Mouse (Mus musculus) hindbrain, embryonic 10.5 days (tissue): ENCODE measurements at regions not wholly inside any gene's neighbourhood (a gene's known extent, or its start where the extent isn't known, plus 50 kb on each side); places are given as distances from the start of the nearest gene placed in this dataset.

Experiments
- DNase-seq: peaks from one replicate; pipeline ENCODE4 v3.0.0-alpha.2; 2017; ENCODE audit warnings: low spot score
- H3K27ac ChIP-seq: fragments of 300-500 bp; sonication (generic); 2 replicates; pipeline ENCODE4 v1.5.1; 2016; ENCODE audit warnings: mild to moderate bottlenecking, moderate library complexity
- H3K27me3 ChIP-seq: fragments of 300-500 bp; sonication (generic); 2 replicates; pipeline ENCODE4 v1.6.1; 2016; ENCODE audit warnings: mild to moderate bottlenecking; ENCODE audit not compliant: poor library complexity, insufficient read depth, severe bottlenecking
- H3K36me3 ChIP-seq: fragments of 300-500 bp; sonication (generic); 2 replicates; pipeline ENCODE4 v1.6.1; 2016; ENCODE audit warnings: mild to moderate bottlenecking, moderate library complexity
- H3K4me1 ChIP-seq: fragments of 300-500 bp; sonication (generic); replicated peaks from 2 replicates; pipeline ENCODE4 v1.6.1; 2016; ENCODE audit warnings: mild to moderate bottlenecking
- H3K4me3 ChIP-seq: fragments of 300-500 bp; sonication (generic); 2 replicates; pipeline ENCODE4 v1.5.1; 2016; ENCODE audit warnings: mild to moderate bottlenecking, moderate library complexity
- H3K9me3 ChIP-seq: fragments of 300-500 bp; sonication (generic); 2 replicates; pipeline ENCODE4 v1.6.1; 2016; ENCODE audit warnings: mild to moderate bottlenecking, moderate library complexity
- WGBS: fragments of 180-500 bp; shearing (Covaris S2); methylation state at CpG from one replicate; pipeline ENCODE4 v1.1.7; 2016; 5-methylcytosine and 5-hydroxymethylcytosine counted together

DNA sequence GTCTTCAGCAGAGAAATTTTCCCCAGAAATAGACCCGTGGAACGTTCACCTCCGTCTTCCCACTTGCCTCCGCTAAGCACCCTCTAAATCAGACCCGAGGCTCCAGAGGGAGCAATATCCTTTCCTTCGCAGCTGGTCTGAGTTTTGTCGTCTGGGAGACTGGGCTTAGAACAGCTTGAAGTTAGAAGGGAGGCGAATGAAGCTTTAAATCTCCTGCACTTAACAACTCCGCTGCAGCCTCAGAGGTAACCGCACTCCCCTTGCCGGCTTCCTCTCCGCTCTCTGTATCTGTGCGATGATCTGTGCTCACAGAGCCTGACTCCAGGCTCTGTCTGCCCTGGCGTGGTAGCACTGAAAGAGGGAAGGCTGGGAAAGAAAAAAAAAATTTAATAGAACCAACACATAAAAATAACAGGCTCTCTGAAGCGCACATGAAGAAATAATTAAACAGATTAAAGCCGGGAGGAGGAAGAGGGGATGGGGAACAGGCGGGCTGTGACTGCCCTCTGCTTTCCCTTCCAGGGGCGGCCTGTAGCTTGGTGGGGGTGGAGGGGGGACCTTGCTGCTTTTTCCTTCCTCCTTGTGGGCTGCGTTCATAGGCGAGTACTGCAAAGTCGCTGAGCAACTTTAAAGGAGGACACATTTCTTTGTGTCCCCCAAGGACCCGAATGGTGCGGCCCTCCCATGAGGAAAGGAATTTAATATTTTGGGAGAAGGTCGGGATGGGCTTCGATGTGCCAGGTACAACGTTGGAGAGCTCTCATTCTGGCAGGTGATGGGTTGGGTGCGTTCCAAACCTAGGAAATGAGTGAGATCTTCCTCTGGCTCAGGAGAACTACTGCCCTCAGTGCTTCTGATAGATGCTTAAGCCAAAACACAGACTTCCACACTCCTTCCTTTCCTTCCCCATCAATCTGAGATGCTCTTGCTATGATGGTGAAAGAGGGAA, 529.9 kb upstream of the Adam5 start:
- 13% methylated on average over 27 of the region's 27 CpGs for WGBS
- peak overlapping the region; percentile 35 for H3K4me3 ChIP-seq

GRCm38 (mm10) chr8:25353405-25353804, 529.2 kb upstream of the Adam5 start:
- no peak for DNase-seq
- Histone ChIP-seq H3K4me1 (peaks cover 13% of the 10 kb centered on the region; the same call in 1 of the 2 replicates), H3K27ac (peak overlapping the region; percentile 50; the same call in 1 of the 2 replicates), H3K36me3 (no peaks in the 10 kb centered on the region), H3K4me3 (peak overlapping the region; percentile 35), H3K27me3 (peaks cover 45% of the 10 kb centered on the region), H3K9me3 (no peaks in the 10 kb centered on the region)
- WGBS, result 46% methylated on average over 7 of the region's 7 CpGs

More for the DNA sequence above, 529.9 kb upstream of the Adam5 start:
- H3K36me3 ChIP-seq, result no peaks in the 10 kb centered on the region
- H3K27ac ChIP-seq, result peak overlapping the region; percentile 50; the same call in 1 of the 2 replicates
- peak; percentile 37 for DNase-seq
- peaks cover 13% of the 10 kb centered on the region; the same call in 1 of the 2 replicates for H3K4me1 ChIP-seq
- H3K27me3 ChIP-seq, result peaks cover 45% of the 10 kb centered on the region
- H3K9me3 ChIP-seq, result no peaks in the 10 kb centered on the region

DNA sequence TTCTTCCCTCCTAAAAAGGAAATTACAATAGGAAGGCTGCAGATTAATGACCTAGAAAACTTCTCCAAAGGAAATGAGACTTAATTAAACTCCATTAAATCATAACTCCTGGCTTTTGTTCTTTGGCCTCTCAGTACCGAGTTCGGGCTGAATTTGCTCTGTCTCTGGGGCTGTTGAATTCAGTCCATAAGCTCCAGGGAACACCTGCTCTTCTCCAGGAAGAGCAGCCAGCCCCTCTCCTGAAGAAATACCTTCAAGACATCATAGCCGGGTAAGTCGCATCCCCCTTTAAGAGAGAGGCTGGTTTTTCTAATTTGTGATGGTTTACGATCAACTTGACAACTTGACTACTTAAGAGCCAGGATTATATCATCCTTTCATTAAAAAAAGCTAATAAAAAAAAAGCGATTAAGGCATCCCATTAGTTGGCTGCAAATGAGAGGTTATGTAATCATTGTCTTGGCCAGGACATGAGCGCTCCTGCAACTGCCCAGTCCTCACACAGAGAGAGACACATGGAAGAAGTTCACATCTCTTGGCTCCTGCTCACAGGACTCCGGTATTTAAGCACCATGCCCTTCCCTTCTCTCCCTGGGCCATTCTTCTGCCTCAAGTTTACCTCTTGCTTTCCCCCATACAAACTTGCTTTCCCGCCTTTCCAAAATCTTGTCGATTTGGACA, 524.0 kb upstream of the Adam5 start:
- Histone ChIP-seq H3K27ac (no peak overlapping the region), H3K27me3 (peaks cover 18% of the 10 kb centered on the region), H3K4me3 (no peak overlapping the region), H3K4me1 (peaks cover 3% of the 10 kb centered on the region), H3K36me3 (no peaks in the 10 kb centered on the region), H3K9me3 (no peaks in the 10 kb centered on the region)
- WGBS, result 94% methylated on average over 10 of the region's 10 CpGs
- DNase-seq, result no peak

GRCm38 (mm10) chr8:25343160-25343602, 519.0 kb upstream of the Adam5 start:
- Histone ChIP-seq H3K9me3 (no peaks in the 10 kb centered on the region), H3K4me1 (peaks cover 6% of the 10 kb centered on the region), H3K4me3 (no peak overlapping the region), H3K27me3 (no peaks in the 10 kb centered on the region), H3K27ac (peak overlapping the region; percentile 74), H3K36me3 (no peaks in the 10 kb centered on the region)
- DNase-seq, result peak; percentile 80
- 61% methylated on average over 10 of the region's 10 CpGs for WGBS

GRCm38 (mm10) chr8:25342501-25342900, 518.3 kb upstream of the Adam5 start:
- Histone ChIP-seq H3K36me3 (no peaks in the 10 kb centered on the region), H3K4me1 (peaks cover 6% of the 10 kb centered on the region), H3K27ac (peak overlapping the region; percentile 74), H3K4me3 (no peak overlapping the region), H3K9me3 (no peaks in the 10 kb centered on the region), H3K27me3 (no peaks in the 10 kb centered on the region)
- no peak for DNase-seq
- WGBS, result 89% methylated on average over 5 of the region's 5 CpGs

DNA sequence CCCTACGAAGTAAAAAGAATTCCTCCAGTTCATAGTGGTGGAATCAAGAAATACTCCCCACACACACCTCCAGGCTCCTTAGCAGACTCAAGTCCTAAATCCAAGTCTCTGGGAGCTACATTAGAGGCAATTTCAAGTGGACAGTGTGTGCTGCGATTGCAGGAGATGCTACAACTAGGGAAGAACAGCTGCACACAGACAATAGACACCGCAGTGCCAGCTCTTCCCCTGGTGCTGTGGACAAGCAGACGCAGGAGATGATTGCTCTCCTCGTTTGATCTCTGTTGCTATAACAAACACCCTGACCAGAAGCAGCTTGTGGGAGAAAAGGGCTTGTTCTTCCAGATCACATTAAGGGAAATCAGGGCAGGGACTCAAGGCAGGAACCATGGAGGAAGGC, 517.1 kb upstream of the Adam5 start:
- no peaks in the 10 kb centered on the region for H3K27me3 ChIP-seq
- 70% methylated on average over 5 of the region's 5 CpGs for WGBS

DNA sequence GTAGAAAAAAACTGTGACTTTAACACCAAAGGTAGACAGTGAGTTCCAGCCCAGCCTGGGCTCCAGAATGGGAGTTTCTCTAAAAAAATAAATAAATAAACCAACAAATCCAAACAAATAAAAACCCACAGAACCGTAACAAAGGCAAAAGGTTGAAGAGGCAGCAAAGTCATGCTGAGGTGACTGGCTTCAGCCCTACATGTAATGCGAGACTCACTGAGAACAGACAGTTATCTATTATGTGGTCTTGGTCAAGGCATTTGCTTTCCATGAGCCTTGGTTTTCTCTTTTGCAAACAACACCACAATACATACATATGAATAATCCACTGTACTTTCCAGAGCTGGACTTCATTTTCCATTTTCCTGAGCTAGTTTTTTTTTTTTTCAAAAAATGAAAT, 516.6 kb upstream of the Adam5 start:
- no peak for DNase-seq
- H3K27me3 ChIP-seq, result no peaks in the 10 kb centered on the region
- H3K9me3 ChIP-seq, result peaks cover 2% of the 10 kb centered on the region; the same call in 1 of the 2 replicates
- H3K27ac ChIP-seq, result no peak overlapping the region
- H3K36me3 ChIP-seq, result no peaks in the 10 kb centered on the region
- H3K4me3 ChIP-seq, result no peak overlapping the region
- WGBS, result 62% methylated on average over 2 of the region's 2 CpGs
- H3K4me1 ChIP-seq, result peaks cover 6% of the 10 kb centered on the region

More for the DNA sequence above, 517.1 kb upstream of the Adam5 start:
- Histone ChIP-seq H3K36me3 (no peaks in the 10 kb centered on the region), H3K4me1 (peaks cover 6% of the 10 kb centered on the region), H3K4me3 (no peak overlapping the region), H3K9me3 (peaks cover 2% of the 10 kb centered on the region; the same call in 1 of the 2 replicates), H3K27ac (no peak overlapping the region)
- DNase-seq, result no peak

DNA sequence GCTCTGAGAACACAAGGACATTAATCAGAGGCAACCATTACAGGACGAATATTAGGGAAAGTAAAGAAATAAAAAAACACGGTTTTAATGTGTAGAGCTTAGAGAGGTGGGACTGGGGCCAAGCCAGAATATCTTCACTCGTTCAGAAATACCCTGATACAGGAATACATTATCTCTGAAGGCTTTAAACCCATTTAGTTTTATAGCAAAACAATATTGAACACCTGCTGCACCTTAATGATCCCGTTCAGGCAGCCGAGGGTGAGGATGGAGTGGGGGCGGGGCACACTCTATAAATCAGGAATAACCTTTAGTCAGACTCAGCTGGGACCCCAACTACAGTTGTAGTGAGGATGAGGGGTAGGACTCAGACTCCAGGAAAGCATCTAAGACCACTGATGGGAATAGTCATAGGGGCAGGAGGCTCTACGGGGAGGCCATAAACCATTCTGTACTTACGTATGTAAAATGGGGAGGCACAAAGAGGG, 508.0 kb upstream of the Adam5 start:
- WGBS, result 86% methylated on average over 8 of the region's 8 CpGs
- DNase-seq, result no peak
- Histone ChIP-seq H3K4me3 (no peak overlapping the region), H3K36me3 (no peaks in the 10 kb centered on the region), H3K27me3 (no peaks in the 10 kb centered on the region), H3K4me1 (peaks cover 6% of the 10 kb centered on the region), H3K9me3 (peaks cover 2% of the 10 kb centered on the region; the same call in 1 of the 2 replicates), H3K27ac (no peak overlapping the region)

GRCm38 (mm10) chr8:25331161-25331776, 507.1 kb upstream of the Adam5 start:
- Histone ChIP-seq H3K4me3 (no peak overlapping the region), H3K9me3 (no peaks in the 10 kb centered on the region), H3K36me3 (no peaks in the 10 kb centered on the region), H3K27me3 (0 out of 2 replicates have a peak, but pooled peaks cover 6% of the 10 kb centered on the region), H3K4me1 (peaks cover 6% of the 10 kb centered on the region), H3K27ac (no peak overlapping the region)
- no peak for DNase-seq
- WGBS, result 74% methylated on average over 7 of the region's 7 CpGs

DNA sequence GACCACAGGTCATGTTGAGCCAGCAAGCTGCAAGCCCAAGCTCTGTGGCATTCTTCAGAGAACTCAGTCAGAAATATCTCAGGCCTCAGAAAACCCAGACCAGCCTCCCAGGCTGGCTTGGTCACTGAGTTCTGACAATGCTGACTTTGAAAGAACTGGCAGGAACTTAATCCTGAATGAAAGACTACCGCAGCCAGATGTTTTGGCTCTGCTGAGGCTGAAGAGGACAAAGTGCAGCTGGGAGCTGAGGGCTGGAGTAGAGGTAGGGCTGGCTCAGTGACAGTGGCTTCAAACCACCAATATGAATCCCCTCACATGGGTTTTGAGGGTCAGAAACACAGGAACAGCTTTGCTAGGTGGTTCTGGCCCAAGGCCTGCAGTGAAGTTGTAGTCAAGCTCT, 505.6 kb upstream of the Adam5 start:
- DNase-seq, result no peak

DNA sequence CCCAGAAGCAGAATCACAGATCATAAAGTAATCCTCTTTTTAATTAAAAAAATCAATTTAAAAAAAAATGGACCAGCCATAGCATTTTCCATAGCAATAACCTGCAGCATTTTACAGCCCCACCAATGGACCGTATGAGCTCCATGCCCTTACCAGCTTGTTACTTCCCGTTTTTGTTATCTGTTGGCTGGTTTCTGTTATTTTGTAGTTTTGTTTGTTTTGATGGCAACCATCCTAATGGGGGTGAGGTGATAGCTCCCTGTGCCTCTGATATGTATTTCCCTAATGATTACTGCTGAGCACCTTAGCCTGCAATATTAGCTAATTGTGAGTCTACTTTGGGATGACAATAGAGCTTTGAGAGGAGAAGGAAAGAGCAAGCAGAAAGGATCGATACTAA, 504.1 kb upstream of the Adam5 start:
- H3K27ac ChIP-seq, result no peak overlapping the region
- 76% methylated on average over 3 of the region's 3 CpGs for WGBS
- H3K36me3 ChIP-seq, result no peaks in the 10 kb centered on the region
- DNase-seq, result no peak
- peaks cover 6% of the 10 kb centered on the region for H3K4me1 ChIP-seq
- no peaks in the 10 kb centered on the region for H3K9me3 ChIP-seq
- peaks cover 14% of the 10 kb centered on the region; the same call in 1 of the 2 replicates for H3K27me3 ChIP-seq
- no peak overlapping the region for H3K4me3 ChIP-seq

More for the DNA sequence above, 505.6 kb upstream of the Adam5 start:
- 37% methylated on average over 1 of the region's 1 CpGs for WGBS
- no peak overlapping the region for H3K27ac ChIP-seq
- no peaks in the 10 kb centered on the region for H3K36me3 ChIP-seq
- peaks cover 6% of the 10 kb centered on the region for H3K4me1 ChIP-seq
- no peak overlapping the region for H3K4me3 ChIP-seq
- peaks cover 9% of the 10 kb centered on the region; the same call in 1 of the 2 replicates for H3K27me3 ChIP-seq
- H3K9me3 ChIP-seq, result no peaks in the 10 kb centered on the region

GRCm38 (mm10) chr8:25326930-25327329, 502.8 kb upstream of the Adam5 start:
- Histone ChIP-seq H3K27me3 (peaks cover 14% of the 10 kb centered on the region; the same call in 1 of the 2 replicates), H3K27ac (no peak overlapping the region), H3K4me1 (peaks cover 6% of the 10 kb centered on the region), H3K36me3 (no peaks in the 10 kb centered on the region), H3K4me3 (no peak overlapping the region), H3K9me3 (no peaks in the 10 kb centered on the region)
- no peak for DNase-seq
- WGBS, result 77% methylated on average over 6 of the region's 6 CpGs
